Mouse (Mus musculus): ENCODE measurements around the gene Usp8. TPM values are rescaled to one million over a fixed set of nuclear protein-coding genes. Genes with fewer than 3 reads are reported as not detected.

Usp8 gene
- total and polyA plus RNA-seq, 3 experiments = 13.2 to 79.8 (median 72.7) TPM

Other genes starting within 250 kb of the Usp8 start
- gene Atp8b4, start 206.7 kb upstream of the Usp8 start, total RNA-seq (2021) = 1 to 10 TPM in 1 of 2 experiments, under 1 TPM in 1; 0.98 to 1.1 TPM
- gene Atp8b4, start 206.7 kb upstream of the Usp8 start, polyA plus RNA-seq (2012; rRNA removed) = 0.09 and 0.16 TPM in 2 replicates
- 10 to 100 TPM; 19.8 to 62.9 TPM for gene Slc27a2, start 154.9 kb upstream of the Usp8 start, total RNA-seq (2021)
- gene Slc27a2, start 154.9 kb upstream of the Usp8 start, polyA plus RNA-seq (2012; rRNA removed) = 20.4 and 29.0 TPM in 2 replicates
- gene Hdc, start 88.0 kb upstream of the Usp8 start, total RNA-seq (2021) = 10 to 100 TPM in 1 of 2 experiments, 1 to 10 TPM in 1; 2.0 to 51.8 TPM
- gene Hdc, start 88.0 kb upstream of the Usp8 start, polyA plus RNA-seq (2012; rRNA removed) = 6.9 and 10.2 TPM in 2 replicates
- 10 to 100 TPM; 14.9 to 22.3 TPM for gene Gabpb1, start 31.0 kb upstream of the Usp8 start, total RNA-seq (2021)
- gene Gabpb1, start 31.0 kb upstream of the Usp8 start, polyA plus RNA-seq (2012; rRNA removed) = 1.9 and 4.1 TPM in 2 replicates
- gene Usp50, start 76.1 kb downstream of the Usp8 start, total RNA-seq (2021) = not detected
- 0.30 and 0.54 TPM in 2 replicates for gene Usp50, start 76.1 kb downstream of the Usp8 start, polyA plus RNA-seq (2012; rRNA removed)
- gene Trpm7, start 168.9 kb downstream of the Usp8 start, total RNA-seq (2021) = 10 to 100 TPM; 35.8 to 41.1 TPM
- 1.2 and 1.5 TPM in 2 replicates for gene Trpm7, start 168.9 kb downstream of the Usp8 start, polyA plus RNA-seq (2012; rRNA removed)
- 10 to 100 TPM; 72.2 to 86.9 TPM for gene Sppl2a, start 225.9 kb downstream of the Usp8 start, total RNA-seq (2021)
- 9.1 and 10.6 TPM in 2 replicates for gene Sppl2a, start 225.9 kb downstream of the Usp8 start, polyA plus RNA-seq (2012; rRNA removed)

All from adrenal gland, adult 2 months (tissue).